Mouse (Mus musculus) kidney, adult 2 months (tissue): ENCODE measurements around the gene Mvb12b. TPM values are rescaled to one million over a fixed set of nuclear protein-coding genes. Genes with fewer than 3 reads are reported as not detected.

Experiments
- DNase-seq: peaks from one replicate; pipeline ENCODE4 v3.0.0; 2021
- H3K27ac ChIP-seq: fragments of 200-500 bp; 2 replicates; pipeline ENCODE4 v1.5.1; 2012; ENCODE audit warnings: low read depth, low read length, control low read depth, inconsistent platforms; ENCODE audit not compliant: insufficient read depth
- H3K27me3 ChIP-seq: fragments of 200-500 bp; replicated peaks from 2 replicates; pipeline ENCODE4 v1.6.1; 2012; ENCODE audit warnings: mild to moderate bottlenecking, moderate library complexity, low read length, inconsistent platforms; ENCODE audit not compliant: control insufficient read depth, insufficient read depth
- H3K36me3 ChIP-seq: fragments of 200-500 bp; 2 replicates; pipeline ENCODE4 v1.6.1; 2012; ENCODE audit warnings: mild to moderate bottlenecking, moderate library complexity, low read length, inconsistent platforms; ENCODE audit not compliant: control insufficient read depth, insufficient read depth
- H3K4me1 ChIP-seq: fragments of 200-500 bp; 2 replicates; pipeline ENCODE4 v1.6.1; 2011; ENCODE audit warnings: low read length; ENCODE audit not compliant: control insufficient read depth, insufficient read depth
- H3K4me3 ChIP-seq: fragments of 200-500 bp; 2 replicates; pipeline ENCODE4 v1.5.1; 2011; ENCODE audit warnings: mild to moderate bottlenecking, low read depth, low read length, control low read depth; ENCODE audit not compliant: insufficient read depth
- CTCF ChIP-seq: fragments of 200-500 bp; conservative IDR thresholded peaks from 2 replicates; pipeline ENCODE4 v1.5.1; 2011; ENCODE audit warnings: low read depth, mild to moderate bottlenecking, control low read depth, low read length, moderate library complexity, mixed read lengths; ENCODE audit not compliant: insufficient read depth, insufficient read length
- POLR2A ChIP-seq: fragments of 200-500 bp; IDR thresholded peaks from one replicate; pipeline ENCODE4 v1.6.1; 2011; ENCODE audit warnings: low read depth, low read length, control low read depth
- WGBS: fragments of 180-500 bp; shearing (Covaris S2); methylation state at CpG from one replicate; pipeline ENCODE4 v1.1.7; 2018; 5-methylcytosine and 5-hydroxymethylcytosine counted together
- polyA plus RNA-seq: library from polyadenylated mRNA; depleted of rRNA; stranded (reverse); fragments of >200 nt; gene quantifications from 2 replicates; pipeline ENCODE4 v1.2.3, GENCODE M21; 2012

The Mvb12b gene
- polyA plus RNA-seq, 1 experiment = 29.2 TPM

DNA sequence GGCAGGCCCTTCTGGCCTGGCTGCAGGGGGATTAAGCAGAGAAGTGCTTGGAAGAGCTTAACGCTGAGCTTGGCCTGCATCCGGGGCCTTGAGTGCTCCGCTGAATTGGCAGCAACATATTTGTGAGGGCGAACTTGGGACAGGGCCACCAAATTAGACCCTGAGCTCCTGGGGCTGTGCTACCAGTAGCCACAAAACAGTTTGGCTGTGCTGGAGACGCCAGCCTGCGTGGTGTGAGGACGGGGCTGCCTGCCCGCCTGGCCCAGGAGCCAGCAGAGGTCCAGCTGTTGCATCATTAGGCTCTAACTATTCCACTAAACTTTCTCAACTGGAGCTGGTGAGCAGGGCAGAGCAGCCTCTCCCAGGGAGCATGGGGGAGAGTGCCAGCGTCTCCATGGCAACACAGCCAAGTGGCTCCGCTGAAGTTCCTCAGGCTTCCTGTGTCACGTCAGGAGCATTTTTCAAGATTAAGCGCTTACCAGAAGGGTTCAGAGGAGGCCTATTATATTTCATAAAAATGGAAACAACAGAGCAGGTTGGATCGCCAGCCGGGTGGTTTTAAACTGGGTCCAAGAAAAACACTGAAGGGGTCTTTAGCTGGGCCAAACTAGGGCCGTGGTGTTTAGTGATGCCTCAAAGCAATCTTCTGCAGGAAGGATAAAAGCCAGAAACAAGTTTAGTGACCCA is 134.0 kb downstream of the Mvb12b start:
- no peak for TF ChIP-seq CTCF
- no peak for TF ChIP-seq POLR2A
- DNase-seq = peak; percentile 92
- H3K4me1 ChIP-seq = no peaks in the 10 kb centered on the region
- WGBS = 35% methylated on average over 15 of the region's 15 CpGs
- no peak overlapping the region for H3K4me3 ChIP-seq
- H3K27me3 ChIP-seq = no peaks in the 10 kb centered on the region
- H3K36me3 ChIP-seq = no peaks in the 10 kb centered on the region
- H3K27ac ChIP-seq = peak overlapping the region; percentile 13

DNA sequence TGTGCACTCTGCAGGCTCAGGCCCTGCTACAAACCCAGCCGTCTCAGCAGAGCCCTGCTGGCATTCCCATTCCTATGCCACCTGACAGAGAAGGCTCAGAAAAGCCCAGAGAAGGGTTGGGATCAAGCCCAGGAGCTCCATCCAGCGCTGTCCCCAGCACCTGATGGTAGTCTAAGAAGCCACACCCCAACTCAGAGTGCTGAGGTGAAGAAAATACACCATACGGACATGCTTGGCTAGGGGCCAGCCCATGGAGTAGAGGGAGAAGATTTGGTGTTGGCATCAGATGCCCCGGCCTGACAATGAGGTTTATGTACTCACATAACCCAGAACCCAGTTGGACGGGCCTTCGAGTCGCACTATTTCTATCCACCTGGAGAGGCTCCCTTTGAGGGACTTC is 137.1 kb downstream of the Mvb12b start:
- Histone ChIP-seq H3K4me3 (no peak overlapping the region), H3K27ac (no peak overlapping the region), H3K4me1 (peaks cover 2% of the 10 kb centered on the region; the same call in 1 of the 2 replicates), H3K27me3 (no peaks in the 10 kb centered on the region), H3K36me3 (no peaks in the 10 kb centered on the region)
- 92% methylated on average over 7 of the region's 7 CpGs for WGBS
- no peak for DNase-seq
- no peak for TF ChIP-seq CTCF
- no peak for TF ChIP-seq POLR2A

DNA sequence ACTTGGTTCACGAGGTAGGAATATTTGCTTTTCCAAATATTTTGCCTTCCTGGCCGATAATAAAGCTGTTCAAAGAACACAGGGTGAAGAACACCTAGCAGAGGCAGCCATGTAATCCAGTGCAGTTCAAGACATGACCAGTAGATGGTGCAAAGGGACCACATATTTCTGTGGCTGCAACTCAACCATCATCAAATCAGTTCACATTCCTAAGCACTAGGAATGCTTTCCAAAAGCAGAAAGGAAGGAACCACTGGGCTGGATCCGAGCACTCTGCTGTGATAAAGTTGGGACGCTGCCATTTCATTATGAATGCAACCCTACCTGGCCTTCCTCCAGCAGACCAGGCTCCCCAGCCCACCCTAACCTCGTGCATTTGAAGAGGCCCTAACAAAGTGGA is 141.3 kb downstream of the Mvb12b start:
- DNase-seq = peak; percentile 90
- H3K4me3 ChIP-seq = no peak overlapping the region
- H3K27me3 ChIP-seq = no peaks in the 10 kb centered on the region
- TF ChIP-seq CTCF (peak; percentile 78), POLR2A (no peak)
- H3K4me1 ChIP-seq = peaks cover 2% of the 10 kb centered on the region; the same call in 1 of the 2 replicates
- H3K36me3 ChIP-seq = no peaks in the 10 kb centered on the region
- H3K27ac ChIP-seq = no peak overlapping the region
- 3% methylated on average over 5 of the region's 5 CpGs for WGBS

DNA sequence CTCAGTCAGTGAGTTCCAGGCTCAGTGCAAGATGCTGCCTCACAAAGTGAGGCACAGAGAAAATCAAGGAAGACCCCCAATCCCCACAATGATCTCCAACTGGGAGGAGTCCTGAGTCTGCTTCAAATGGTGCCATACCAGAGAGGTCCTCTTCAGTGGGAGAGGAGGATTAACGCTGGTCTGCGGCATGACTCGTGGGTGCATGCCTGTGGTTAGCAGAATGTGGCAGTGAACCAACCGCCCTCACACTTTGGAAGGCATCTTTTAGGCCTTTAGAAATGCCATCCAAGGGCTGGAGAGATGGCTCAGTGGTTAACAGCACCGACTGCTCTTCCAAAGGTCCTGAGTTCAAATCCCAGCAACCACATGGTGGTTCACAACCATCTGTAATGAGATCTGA is 142.0 kb downstream of the Mvb12b start:
- H3K4me3 ChIP-seq = no peak overlapping the region
- TF ChIP-seq CTCF (no peak), POLR2A (no peak)
- DNase-seq = no peak
- H3K36me3 ChIP-seq = no peaks in the 10 kb centered on the region
- no peaks in the 10 kb centered on the region for H3K27me3 ChIP-seq
- H3K4me1 ChIP-seq = peaks cover 2% of the 10 kb centered on the region; the same call in 1 of the 2 replicates
- WGBS = 98% methylated on average over 5 of the region's 5 CpGs
- no peak overlapping the region for H3K27ac ChIP-seq

DNA sequence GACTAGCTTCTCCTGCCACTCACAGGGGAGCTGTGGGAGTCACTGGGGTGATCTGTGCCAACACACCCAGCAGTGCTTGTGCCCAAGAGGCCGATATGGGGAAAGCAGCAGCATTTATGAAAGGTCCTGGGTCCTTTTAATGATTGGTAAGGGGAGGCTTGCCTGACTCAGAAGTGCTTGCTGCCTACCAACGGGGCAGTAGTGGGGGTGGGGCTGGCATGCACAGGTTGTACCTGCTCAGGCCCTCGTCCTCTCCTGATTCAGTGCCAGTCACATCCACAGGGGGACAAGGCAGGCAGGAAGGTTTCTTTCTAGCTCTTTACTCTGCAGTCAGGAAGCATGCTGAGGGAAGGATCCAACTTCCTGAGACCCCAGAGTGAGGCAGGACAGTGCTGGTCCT is 150.6 kb downstream of the Mvb12b start:
- Histone ChIP-seq H3K36me3 (no peaks in the 10 kb centered on the region), H3K4me1 (no peaks in the 10 kb centered on the region), H3K4me3 (no peak overlapping the region), H3K27ac (no peak overlapping the region), H3K27me3 (no peaks in the 10 kb centered on the region)
- DNase-seq = no peak
- TF ChIP-seq POLR2A (no peak), CTCF (no peak)
- 47% methylated on average over 3 of the region's 3 CpGs for WGBS

DNA sequence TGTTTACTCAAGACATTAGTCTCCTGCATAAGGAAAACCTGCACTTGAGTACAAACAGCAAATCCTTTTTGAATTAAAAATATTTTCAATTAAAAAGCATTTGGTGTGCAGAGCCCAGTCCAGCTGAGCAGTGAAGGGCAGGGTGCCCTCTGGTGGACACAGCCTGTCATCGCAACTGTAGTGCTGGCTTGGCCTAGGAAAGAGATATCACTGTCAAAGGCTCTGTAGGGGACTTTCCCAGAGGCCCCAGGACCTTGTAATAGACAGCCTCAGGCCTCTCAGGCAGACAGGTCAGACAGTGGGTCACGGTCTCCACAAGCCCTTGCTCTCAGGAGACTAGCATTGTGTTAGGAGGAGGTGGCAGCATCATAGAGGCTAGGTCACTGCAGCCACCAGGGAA is 151.0 kb downstream of the Mvb12b start:
- 7% methylated on average over 2 of the region's 2 CpGs for WGBS
- Histone ChIP-seq H3K4me3 (no peak overlapping the region), H3K36me3 (no peaks in the 10 kb centered on the region), H3K27ac (no peak overlapping the region), H3K27me3 (no peaks in the 10 kb centered on the region), H3K4me1 (no peaks in the 10 kb centered on the region)
- TF ChIP-seq CTCF = peak; percentile 89
- no peak for TF ChIP-seq POLR2A
- peak; percentile 67 for DNase-seq

DNA sequence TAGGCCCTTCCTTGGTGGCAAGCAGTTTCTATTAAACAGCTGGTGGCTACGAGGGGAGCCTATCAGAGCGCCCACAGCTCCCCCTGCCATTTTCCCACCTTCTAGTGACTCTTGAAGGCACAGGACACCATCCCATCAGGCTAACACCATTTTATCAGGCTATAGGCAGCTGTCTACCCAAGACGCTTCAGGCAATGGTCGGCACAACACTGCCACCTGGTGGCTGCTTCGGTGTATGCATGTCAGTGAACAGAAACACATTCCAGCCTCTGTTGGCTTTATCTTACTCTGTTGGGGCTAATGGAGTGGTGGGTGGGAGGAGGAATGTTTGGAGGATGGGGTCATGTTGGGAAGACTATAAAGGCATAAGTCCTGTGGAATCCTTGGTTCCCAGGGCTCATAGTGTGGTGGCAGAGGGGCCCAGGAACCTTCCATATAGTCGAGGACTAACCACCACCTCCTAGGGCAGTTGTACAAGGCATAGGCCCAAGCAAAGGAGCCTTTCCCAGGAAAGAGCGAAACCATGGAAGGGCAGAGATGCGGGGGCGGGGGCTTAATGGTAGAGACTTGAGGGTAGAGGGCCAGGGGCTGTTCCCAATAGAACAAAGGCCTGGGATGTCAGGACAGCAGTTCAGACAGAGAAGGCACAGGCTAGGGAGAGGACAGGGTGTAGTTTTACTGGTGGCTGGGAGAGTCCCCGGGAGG is 152.8 kb downstream of the Mvb12b start:
- DNase-seq = peak; percentile 69
- 40% methylated on average over 10 of the region's 10 CpGs for WGBS
- H3K36me3 ChIP-seq = no peaks in the 10 kb centered on the region
- no peak for TF ChIP-seq POLR2A
- peak; percentile 94 for TF ChIP-seq CTCF
- H3K4me1 ChIP-seq = no peaks in the 10 kb centered on the region
- H3K27me3 ChIP-seq = no peaks in the 10 kb centered on the region
- no peak overlapping the region for H3K4me3 ChIP-seq
- H3K27ac ChIP-seq = no peak overlapping the region
